Mouse (Mus musculus) ovary, postnatal 36 days (tissue): Measurements from ENCODE around the gene C1qtnf4.

ENCODE experiments used
- DNase-seq: peaks from one replicate; pipeline ENCODE4 v3.0.0; 2022; ENCODE audit warnings: low spot score, mixed read lengths

The C1qtnf4 gene

GRCm38 (mm10) chr2:90932273-90932672 is 46.6 kb downstream of the C1qtnf4 start:
- DNase-seq: no peak

- DNase-seq: no peak
These were observed 52.7 kb downstream of the C1qtnf4 start for GRCm38 (mm10) chr2:90938362-90938761.

DNA sequence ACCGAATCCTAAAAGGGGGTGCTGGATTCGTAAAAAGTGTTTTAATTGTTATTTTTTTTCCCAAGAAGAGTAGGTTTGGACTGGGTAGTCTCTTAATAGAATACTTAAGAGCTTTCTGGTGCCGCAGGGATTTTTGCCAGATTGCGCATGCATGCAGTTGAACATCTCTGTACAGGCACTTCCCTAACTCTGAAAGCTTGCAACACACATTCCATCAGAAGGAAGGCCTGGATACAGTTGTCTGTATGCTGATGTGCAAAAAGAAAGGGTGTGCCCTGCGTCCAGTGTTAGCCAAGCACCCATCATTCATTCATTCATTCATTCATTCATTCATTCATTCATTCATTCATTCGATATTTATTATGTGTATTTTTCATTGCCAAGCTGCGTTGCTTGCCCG is 54.1 kb downstream of the C1qtnf4 start:
- DNase-seq: no peak
